Mouse (Mus musculus): ENCODE results near the gene 1810055G02Rik. TPM values are rescaled to one million over a fixed set of nuclear protein-coding genes. Genes with fewer than 3 reads are reported as not detected.

The 1810055G02Rik gene
- polyA plus RNA-seq, 1 experiment from 2014 or later = 43.9 TPM

- Histone ChIP-seq H3K27ac (peak overlapping the region; percentile 78), H3K9me3 (replicated peaks) (no peaks in the 10 kb centered on the region), H3K4me2 (peak overlapping the region; percentile 93), H3K36me3 (no peaks in the 10 kb centered on the region), H3K4me1 (peaks cover 78% of the 10 kb centered on the region), H3K4me3 (replicated peaks) (peak overlapping the region; percentile 99), H3K27me3 (no peaks in the 10 kb centered on the region), H3K9ac (peak overlapping the region; percentile 97)
- 19% methylated on average over 1 of the region's 1 CpGs for WGBS
- no peak for ATAC-seq (replicated peaks; ENCODE audit: low FRiP score)
These were observed 23.7 kb upstream of the 1810055G02Rik start for GRCm38 (mm10) chr19:3684414-3684813.

GRCm38 (mm10) chr19:3684957-3685580 is 23.0 kb upstream of the 1810055G02Rik start:
- H3K27me3 ChIP-seq = no peaks in the 10 kb centered on the region
- H3K4me1 ChIP-seq = peaks cover 74% of the 10 kb centered on the region
- no peaks in the 10 kb centered on the region for H3K36me3 ChIP-seq
- H3K9me3 ChIP-seq (replicated peaks) = no peaks in the 10 kb centered on the region
- peak overlapping the region; percentile 97 for H3K9ac ChIP-seq
- H3K4me3 ChIP-seq (replicated peaks) = peak overlapping the region; percentile 99
- ATAC-seq (replicated peaks; ENCODE audit: low FRiP score) = no peak
- H3K27ac ChIP-seq = peak overlapping the region; percentile 78
- WGBS = 4% methylated on average over 11 of the region's 11 CpGs
- peak overlapping the region; percentile 93 for H3K4me2 ChIP-seq

GRCm38 (mm10) chr19:3685611-3686214 is 22.4 kb upstream of the 1810055G02Rik start:
- Histone ChIP-seq H3K4me1 (peaks cover 68% of the 10 kb centered on the region), H3K9ac (peak overlapping the region; percentile 97), H3K4me2 (peak overlapping the region; percentile 93), H3K27me3 (no peaks in the 10 kb centered on the region), H3K4me3 (replicated peaks) (peak overlapping the region; percentile 99), H3K36me3 (no peaks in the 10 kb centered on the region), H3K9me3 (replicated peaks) (no peaks in the 10 kb centered on the region), H3K27ac (peak overlapping the region; percentile 78)
- peak; percentile 47 for ATAC-seq (replicated peaks; ENCODE audit: low FRiP score)
- under 1% methylated on average over 45 of the region's 45 CpGs for WGBS

- Histone ChIP-seq H3K4me1 (peaks cover 61% of the 10 kb centered on the region), H3K27me3 (no peaks in the 10 kb centered on the region), H3K9me3 (replicated peaks) (no peaks in the 10 kb centered on the region), H3K4me3 (replicated peaks) (peak within 1 kb of the TSS; percentile 99), H3K9ac (peak within 1 kb of the TSS; percentile 97), H3K36me3 (no peaks in the 10 kb centered on the region), H3K27ac (peak within 1 kb of the TSS; percentile 78), H3K4me2 (peak within 1 kb of the TSS; percentile 93)
- WGBS = under 1% methylated on average over 65 of the region's 83 CpGs
- ATAC-seq (replicated peaks; ENCODE audit: low FRiP score) = peak; percentile 68
These were observed 21.7 kb upstream of the 1810055G02Rik start, which contains the start of gene Lrp5 for GRCm38 (mm10) chr19:3686215-3686894. Gene Lrp5, minus strand, starts transcription at chr19:3686564.

DNA sequence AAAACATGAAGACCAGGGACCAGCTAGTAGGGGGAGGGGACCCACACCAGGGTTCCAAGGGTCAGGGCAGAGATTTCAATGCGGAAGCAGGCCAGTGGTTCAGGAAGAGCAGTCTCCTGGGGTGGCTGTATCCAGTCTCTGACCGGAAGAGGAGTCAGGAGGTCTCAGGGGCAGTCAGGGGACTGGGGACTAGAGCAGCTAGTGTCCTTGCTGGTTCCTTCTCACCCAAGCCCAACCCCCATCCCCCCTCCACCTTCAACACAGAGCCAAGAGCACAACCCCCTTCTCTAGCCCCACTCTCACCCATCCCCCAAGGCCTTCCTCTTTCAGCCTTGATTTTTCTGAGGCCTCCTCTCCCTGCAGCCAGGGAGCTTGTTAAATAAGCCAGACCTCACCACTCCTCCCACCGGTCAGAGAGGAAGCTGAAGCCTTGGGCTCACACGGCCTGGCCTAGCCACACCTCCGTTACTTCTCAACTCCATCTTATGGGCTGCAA is 20.4 kb upstream of the 1810055G02Rik start:
- no peak overlapping the region for H3K4me3 ChIP-seq (replicated peaks)
- no peak overlapping the region for H3K9ac ChIP-seq
- peak overlapping the region; percentile 4; the same call in 1 of the 2 replicates for H3K4me2 ChIP-seq
- WGBS = 29% methylated on average over 5 of the region's 5 CpGs
- H3K4me1 ChIP-seq = peaks cover 48% of the 10 kb centered on the region
- 0 out of 2 replicates have a peak, but pooled peaks have one; percentile 26 for ATAC-seq (replicated peaks; ENCODE audit: low FRiP score)
- no peaks in the 10 kb centered on the region for H3K9me3 ChIP-seq (replicated peaks)
- peak overlapping the region; percentile 78 for H3K27ac ChIP-seq
- no peaks in the 10 kb centered on the region for H3K27me3 ChIP-seq
- H3K36me3 ChIP-seq = no peaks in the 10 kb centered on the region

DNA sequence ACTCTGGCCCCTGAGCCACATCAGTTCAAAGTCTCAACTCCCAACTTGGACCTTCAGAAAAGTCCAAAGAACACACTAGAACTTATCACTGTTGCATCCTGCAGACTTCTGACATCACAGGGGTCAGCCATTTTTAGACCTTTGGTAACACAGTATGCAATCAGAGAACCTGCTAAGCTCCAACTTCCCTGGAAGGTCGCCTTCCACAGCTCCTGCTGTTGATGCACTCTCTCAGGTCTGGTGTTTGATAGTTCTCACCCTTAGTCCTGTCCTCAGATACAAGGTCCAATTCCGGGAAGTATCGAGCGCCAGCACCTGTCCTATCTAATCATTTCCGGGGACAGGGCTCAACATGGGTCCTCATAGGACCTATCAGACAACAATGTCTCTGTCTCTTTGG is 16.8 kb upstream of the 1810055G02Rik start:
- no peak overlapping the region for H3K4me2 ChIP-seq
- H3K27ac ChIP-seq = no peak overlapping the region
- H3K4me1 ChIP-seq = peaks cover 17% of the 10 kb centered on the region
- no peak overlapping the region for H3K4me3 ChIP-seq (replicated peaks)
- no peaks in the 10 kb centered on the region for H3K9me3 ChIP-seq (replicated peaks)
- ATAC-seq (replicated peaks; ENCODE audit: low FRiP score) = no peak
- WGBS = 87% methylated on average over 5 of the region's 5 CpGs
- H3K27me3 ChIP-seq = no peaks in the 10 kb centered on the region
- H3K36me3 ChIP-seq = no peaks in the 10 kb centered on the region
- H3K9ac ChIP-seq = no peak overlapping the region

- H3K4me2 ChIP-seq = no peak overlapping the region
- ATAC-seq (replicated peaks; ENCODE audit: low FRiP score) = no peak
- H3K4me1 ChIP-seq = peaks cover 6% of the 10 kb centered on the region
- no peaks in the 10 kb centered on the region for H3K9me3 ChIP-seq (replicated peaks)
- no peak overlapping the region for H3K27ac ChIP-seq
- 52% methylated on average over 6 of the region's 6 CpGs for WGBS
- H3K36me3 ChIP-seq = no peaks in the 10 kb centered on the region
- no peak overlapping the region for H3K9ac ChIP-seq
- H3K27me3 ChIP-seq = no peaks in the 10 kb centered on the region
- no peak overlapping the region for H3K4me3 ChIP-seq (replicated peaks)
These were observed 15.5 kb upstream of the 1810055G02Rik start for GRCm38 (mm10) chr19:3692414-3693145.

GRCm38 (mm10) chr19:3694476-3694875 is 13.6 kb upstream of the 1810055G02Rik start:
- 81% methylated on average over 2 of the region's 2 CpGs for WGBS
- no peak for ATAC-seq (replicated peaks; ENCODE audit: low FRiP score)
- no peaks in the 10 kb centered on the region for H3K27me3 ChIP-seq
- H3K36me3 ChIP-seq = no peaks in the 10 kb centered on the region
- H3K9ac ChIP-seq = no peak overlapping the region
- H3K9me3 ChIP-seq (replicated peaks) = no peaks in the 10 kb centered on the region
- 0 out of 2 replicates have a peak, but pooled peaks cover under 1% of the 10 kb centered on the region for H3K4me1 ChIP-seq
- no peak overlapping the region for H3K27ac ChIP-seq
- H3K4me2 ChIP-seq = no peak overlapping the region
- H3K4me3 ChIP-seq (replicated peaks) = no peak overlapping the region

GRCm38 (mm10) chr19:3695006-3695405 is 13.1 kb upstream of the 1810055G02Rik start:
- Histone ChIP-seq H3K4me1 (0 out of 2 replicates have a peak, but pooled peaks cover 2% of the 10 kb centered on the region), H3K27me3 (no peaks in the 10 kb centered on the region), H3K9ac (no peak overlapping the region), H3K4me3 (replicated peaks) (no peak overlapping the region), H3K9me3 (replicated peaks) (no peaks in the 10 kb centered on the region), H3K27ac (no peak overlapping the region), H3K4me2 (no peak overlapping the region), H3K36me3 (no peaks in the 10 kb centered on the region)
- WGBS = 73% methylated on average over 3 of the region's 3 CpGs
- ATAC-seq (replicated peaks; ENCODE audit: low FRiP score) = no peak

- Histone ChIP-seq H3K27me3 (no peaks in the 10 kb centered on the region), H3K4me2 (no peak overlapping the region), H3K27ac (no peak overlapping the region), H3K9me3 (replicated peaks) (no peaks in the 10 kb centered on the region), H3K4me3 (replicated peaks) (no peak overlapping the region), H3K9ac (no peak overlapping the region), H3K36me3 (no peaks in the 10 kb centered on the region), H3K4me1 (0 out of 2 replicates have a peak, but pooled peaks cover 2% of the 10 kb centered on the region)
- no peak for ATAC-seq (replicated peaks; ENCODE audit: low FRiP score)
- WGBS = 81% methylated on average over 4 of the region's 4 CpGs
These were observed 12.6 kb upstream of the 1810055G02Rik start for GRCm38 (mm10) chr19:3695471-3695870.

- ATAC-seq (replicated peaks; ENCODE audit: low FRiP score) = no peak
- H3K27ac ChIP-seq = no peak overlapping the region
- no peaks in the 10 kb centered on the region for H3K9me3 ChIP-seq (replicated peaks)
- H3K4me2 ChIP-seq = no peak overlapping the region
- no peaks in the 10 kb centered on the region for H3K36me3 ChIP-seq
- H3K27me3 ChIP-seq = no peaks in the 10 kb centered on the region
- H3K9ac ChIP-seq = no peak overlapping the region
- 0 out of 2 replicates have a peak, but pooled peaks cover 2% of the 10 kb centered on the region for H3K4me1 ChIP-seq
- H3K4me3 ChIP-seq (replicated peaks) = no peak overlapping the region
- 86% methylated on average over 8 of the region's 8 CpGs for WGBS
These were observed 12.1 kb upstream of the 1810055G02Rik start for GRCm38 (mm10) chr19:3695976-3696375.

All from kidney, embryonic 15.5 days (tissue).